Mouse (Mus musculus) heart, postnatal 0 days (tissue): ENCODE measurements around the gene Avil.

ENCODE experiments used
- CTCF ChIP-seq: IDR thresholded peaks from 2 replicates; pipeline ENCODE4 v1.5.1; 2016; ENCODE audit warnings: antibody characterized with exemption, control low read depth, low read depth
- EP300 ChIP-seq: IDR thresholded peaks from 2 replicates; pipeline ENCODE4 v1.6.1; 2016; ENCODE audit warnings: antibody characterized with exemption, low read depth

GRCm38 (mm10) chr10:127017071-127017470 lies 16.6 kb downstream of the Avil start:
- TF ChIP-seq CTCF (no peak), EP300 (no peak)
